Mouse (Mus musculus) CD4-positive, CD25-positive, alpha-beta regulatory T cell, adult 9 weeks (primary cell): Measurements from ENCODE around the gene Ddx54. TPM values are rescaled to one million over a fixed set of nuclear protein-coding genes. Genes with fewer than 3 reads are reported as not detected.

Experiments
- polyA plus RNA-seq: library from polyadenylated mRNA; unstranded; fragments of 100-300 nt; shearing (Covaris generic); gene quantifications from one replicate; pipeline ENCODE4 v1.2.1, GENCODE M21; 2017

The Ddx54 gene
- polyA plus RNA-seq = 89.7 TPM

DNA sequence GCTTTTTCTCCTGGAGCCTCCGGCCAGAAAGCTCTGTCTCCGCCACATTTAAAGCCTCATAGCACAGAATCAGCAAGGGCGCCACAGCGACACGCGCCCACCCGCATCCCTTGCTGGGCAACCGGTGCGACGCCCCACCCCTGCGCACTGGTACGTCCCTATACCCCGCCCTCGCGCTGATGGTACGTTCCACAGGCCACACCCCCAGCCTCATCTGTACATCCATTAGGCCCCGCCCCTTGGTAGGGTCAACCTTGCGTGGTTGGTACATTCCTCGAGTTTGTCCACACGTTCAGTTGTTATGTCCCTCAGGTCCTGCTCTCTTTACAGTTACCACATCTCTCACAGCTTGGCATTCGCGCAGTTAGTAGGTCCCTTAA is at the start of gene Ddx54, which contains the start of gene Rita1:
Ddx54 (plus strand) TSS at position 298 of the 380 bp plus-strand sequence.
Rita1 (minus strand) TSS at position 148 of the 380 bp plus-strand sequence.

GRCm38 (mm10) chr5:120588569-120589094 is 23.9 kb upstream of the Ddx54 start, which contains the start of the genes Tpcn1 and Iqcd:
TSS of gene Tpcn1 (minus strand) at chr5:120588673.
TSS of gene Iqcd (plus strand) at chr5:120589016.

GRCm38 (mm10) chr5:120634131-120634530 is 21.6 kb downstream of the Ddx54 start, which contains the start of gene Cfap73:
TSS of gene Cfap73 (minus strand) at chr5:120634235.

DNA sequence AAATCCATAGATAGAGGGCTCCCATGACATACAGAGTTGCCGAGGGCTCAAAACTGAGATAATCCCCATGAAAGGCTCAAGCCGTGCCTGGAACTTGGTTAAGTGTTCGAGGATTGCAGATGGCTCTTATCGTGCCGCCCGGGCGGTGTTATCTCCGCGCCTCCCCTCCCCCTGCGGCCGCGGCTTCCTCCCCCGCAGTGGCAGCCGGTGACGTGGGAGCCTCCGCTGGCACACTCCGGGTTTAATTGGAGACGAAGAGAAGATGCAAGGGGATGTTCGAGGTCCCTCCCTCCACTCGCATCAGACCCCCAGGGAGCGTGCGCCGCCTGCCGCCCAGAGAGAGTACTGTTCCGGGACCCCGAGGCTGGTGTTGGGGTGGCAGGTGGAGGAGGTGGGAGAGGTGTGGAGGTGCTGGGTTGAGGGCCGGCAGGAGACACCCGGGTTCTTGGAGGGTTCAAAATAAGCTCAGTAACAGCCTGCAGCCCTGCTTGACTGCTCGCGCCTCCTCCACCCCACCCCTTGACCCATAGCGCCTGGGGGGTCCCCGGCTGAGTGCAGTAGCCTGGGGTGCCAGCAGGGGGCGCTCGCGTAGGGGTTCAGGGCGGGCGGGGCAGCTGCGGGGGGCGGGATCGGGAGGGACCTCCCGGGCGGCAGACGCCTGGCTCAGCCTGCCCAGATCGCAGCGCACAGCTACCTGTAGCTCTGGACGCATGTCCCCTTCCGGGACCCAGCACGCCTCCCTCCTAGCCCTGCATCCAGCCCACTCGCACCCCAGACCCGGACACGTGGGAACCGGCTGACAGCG is 36.2 kb downstream of the Ddx54 start, which contains the start of gene Rasal1:
Rasal1 (plus strand) TSS at position 244 of the 805 bp plus-strand sequence.

Other genes with a start within 250 kb of the Ddx54 start
- gene Lhx5, start 181.0 kb upstream of the Ddx54 start, polyA plus RNA-seq = not detected
- gene Sdsl, start 139.9 kb upstream of the Ddx54 start, polyA plus RNA-seq = 0.22 TPM
- gene Sds, start 136.2 kb upstream of the Ddx54 start, polyA plus RNA-seq = not detected
- 3.7 TPM for gene Plbd2, start 109.1 kb upstream of the Ddx54 start, polyA plus RNA-seq
- 18.6 TPM for gene Slc8b1, start 101.6 kb upstream of the Ddx54 start, polyA plus RNA-seq
- gene Tpcn1, start 24.1 kb upstream of the Ddx54 start, polyA plus RNA-seq = 23.2 TPM
- 1.2 TPM for gene Iqcd, start 23.7 kb upstream of the Ddx54 start, polyA plus RNA-seq
- gene Rita1, start 150 bp upstream of the Ddx54 start, polyA plus RNA-seq = 6.3 TPM
- not detected for gene Cfap73, start 21.5 kb downstream of the Ddx54 start, polyA plus RNA-seq
- gene Rasal1, start 36.1 kb downstream of the Ddx54 start, polyA plus RNA-seq = 16.3 TPM
- gene Dtx1, start 99.2 kb downstream of the Ddx54 start, polyA plus RNA-seq = 35.5 TPM
- 6.9 TPM for gene Oas2, start 137.1 kb downstream of the Ddx54 start, polyA plus RNA-seq
- gene Oas3, start 164.9 kb downstream of the Ddx54 start, polyA plus RNA-seq = 16.4 TPM
- not detected for gene Oas1e, start 182.8 kb downstream of the Ddx54 start, polyA plus RNA-seq
- 15.5 TPM for gene Oas1c, start 199.8 kb downstream of the Ddx54 start, polyA plus RNA-seq
- gene Oas1f, start 234.6 kb downstream of the Ddx54 start, polyA plus RNA-seq = not detected
- not detected for gene Oas1h, start 248.7 kb downstream of the Ddx54 start, polyA plus RNA-seq